Mouse (Mus musculus): ENCODE data around the gene Il4i1. TPM values are rescaled to one million over a fixed set of nuclear protein-coding genes. Genes with fewer than 3 reads are reported as not detected.

Gene Il4i1
- polyA plus RNA-seq, 1 experiment from 2014 or later: 1.8 TPM

DNA sequence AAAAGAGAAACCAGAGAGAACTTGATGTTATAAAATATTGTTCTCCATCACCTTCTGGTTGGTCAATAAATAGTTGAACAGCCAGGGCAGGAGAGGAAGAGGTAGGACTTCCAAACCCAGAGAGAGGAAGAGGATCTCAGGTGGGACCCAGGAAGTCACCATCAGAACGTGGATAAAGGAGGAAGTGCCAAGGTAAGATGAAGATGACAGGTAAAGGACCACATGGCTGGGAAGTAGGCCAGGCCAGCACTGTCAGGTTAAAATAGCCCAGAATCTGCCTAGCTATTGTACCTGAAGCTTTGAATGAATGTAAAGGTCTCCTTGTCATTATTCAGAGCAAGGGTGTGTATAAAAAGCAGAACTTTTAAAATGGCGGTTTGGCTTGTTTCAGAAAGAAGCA lies 7.3 kb upstream of the Il4i1 start:
- no peaks in the 10 kb centered on the region for H3K9me3 ChIP-seq (ENCODE audit: control insufficient read depth, low read length)
- no peak overlapping the region for H3K4me3 ChIP-seq (ENCODE audit: low read length)
- H3K27ac ChIP-seq (ENCODE audit: low read length): no peak overlapping the region
- no peaks in the 10 kb centered on the region for H3K27me3 ChIP-seq (replicated peaks; ENCODE audit: control insufficient read depth, insufficient read depth, low read length)
- H3K9ac ChIP-seq (ENCODE audit: low read depth, low read length): no peak overlapping the region
- peaks cover 17% of the 10 kb centered on the region; the same call in 1 of the 2 replicates for H3K36me3 ChIP-seq (ENCODE audit: control insufficient read depth, insufficient read depth, low read length)
- WGBS: 87% methylated on average over 2 of the region's 2 CpGs
- ATAC-seq: no peak
- H3K4me1 ChIP-seq (ENCODE audit: control insufficient read depth, insufficient read depth, low read length): no peaks in the 10 kb centered on the region
- no peak overlapping the region for H3K4me2 ChIP-seq (ENCODE audit: low read depth, low read length)

DNA sequence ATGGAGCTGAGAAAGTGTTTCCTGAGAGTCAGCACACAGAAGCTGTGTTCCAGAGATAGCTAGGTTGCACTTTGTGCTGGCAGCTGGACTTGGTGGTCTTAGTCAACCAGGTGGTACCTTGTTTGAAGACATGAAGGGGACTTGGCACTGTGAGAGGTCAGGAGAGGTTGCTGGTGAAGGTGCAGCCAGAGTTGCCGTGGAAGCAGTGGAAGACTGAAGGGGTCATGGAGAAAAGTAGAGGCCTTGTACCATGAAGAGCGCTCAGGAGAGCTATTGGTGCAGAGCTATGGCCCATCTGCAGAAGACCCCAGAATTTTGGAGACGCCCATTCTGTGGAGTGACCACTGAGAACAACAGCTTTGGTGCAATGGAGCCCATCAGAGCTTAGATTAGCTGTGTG lies 6.7 kb upstream of the Il4i1 start:
- Histone ChIP-seq H3K4me3 (ENCODE audit: low read length) (no peak overlapping the region), H3K9ac (ENCODE audit: low read depth, low read length) (no peak overlapping the region), H3K27ac (ENCODE audit: low read length) (no peak overlapping the region), H3K36me3 (ENCODE audit: control insufficient read depth, insufficient read depth, low read length) (peaks cover 17% of the 10 kb centered on the region; the same call in 1 of the 2 replicates), H3K9me3 (ENCODE audit: control insufficient read depth, low read length) (no peaks in the 10 kb centered on the region), H3K4me2 (ENCODE audit: low read depth, low read length) (no peak overlapping the region), H3K27me3 (replicated peaks; ENCODE audit: control insufficient read depth, insufficient read depth, low read length) (no peaks in the 10 kb centered on the region), H3K4me1 (ENCODE audit: control insufficient read depth, insufficient read depth, low read length) (no peaks in the 10 kb centered on the region)
- ATAC-seq: no peak
- 97% methylated on average over 3 of the region's 3 CpGs for WGBS

DNA sequence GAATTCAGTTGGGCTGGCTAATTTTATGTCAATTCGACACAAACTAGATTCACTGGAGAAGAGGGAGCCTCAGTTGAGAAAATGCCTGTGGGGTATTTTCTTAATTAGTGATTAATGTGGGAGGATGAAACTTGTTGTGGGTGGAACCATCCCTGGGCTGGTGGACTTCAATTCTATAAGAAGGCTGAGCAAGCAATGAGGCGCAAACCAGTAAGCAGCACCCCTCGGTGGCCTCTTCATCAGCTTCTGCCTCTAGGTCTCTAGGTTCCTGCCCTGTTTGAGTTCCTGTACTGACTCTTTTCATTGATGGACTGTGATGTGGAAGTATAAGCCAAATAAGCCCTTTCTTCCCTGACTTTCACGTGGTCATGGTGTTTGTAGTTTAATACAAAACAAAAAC lies 5.8 kb upstream of the Il4i1 start:
- no peak for ATAC-seq
- Histone ChIP-seq H3K27ac (ENCODE audit: low read length) (no peak overlapping the region), H3K4me2 (ENCODE audit: low read depth, low read length) (no peak overlapping the region), H3K36me3 (ENCODE audit: control insufficient read depth, insufficient read depth, low read length) (peaks cover 17% of the 10 kb centered on the region; the same call in 1 of the 2 replicates), H3K9ac (ENCODE audit: low read depth, low read length) (no peak overlapping the region), H3K4me3 (ENCODE audit: low read length) (no peak overlapping the region), H3K4me1 (ENCODE audit: control insufficient read depth, insufficient read depth, low read length) (peaks cover 6% of the 10 kb centered on the region), H3K9me3 (ENCODE audit: control insufficient read depth, low read length) (no peaks in the 10 kb centered on the region), H3K27me3 (replicated peaks; ENCODE audit: control insufficient read depth, insufficient read depth, low read length) (no peaks in the 10 kb centered on the region)
- WGBS: 83% methylated on average over 4 of the region's 4 CpGs

DNA sequence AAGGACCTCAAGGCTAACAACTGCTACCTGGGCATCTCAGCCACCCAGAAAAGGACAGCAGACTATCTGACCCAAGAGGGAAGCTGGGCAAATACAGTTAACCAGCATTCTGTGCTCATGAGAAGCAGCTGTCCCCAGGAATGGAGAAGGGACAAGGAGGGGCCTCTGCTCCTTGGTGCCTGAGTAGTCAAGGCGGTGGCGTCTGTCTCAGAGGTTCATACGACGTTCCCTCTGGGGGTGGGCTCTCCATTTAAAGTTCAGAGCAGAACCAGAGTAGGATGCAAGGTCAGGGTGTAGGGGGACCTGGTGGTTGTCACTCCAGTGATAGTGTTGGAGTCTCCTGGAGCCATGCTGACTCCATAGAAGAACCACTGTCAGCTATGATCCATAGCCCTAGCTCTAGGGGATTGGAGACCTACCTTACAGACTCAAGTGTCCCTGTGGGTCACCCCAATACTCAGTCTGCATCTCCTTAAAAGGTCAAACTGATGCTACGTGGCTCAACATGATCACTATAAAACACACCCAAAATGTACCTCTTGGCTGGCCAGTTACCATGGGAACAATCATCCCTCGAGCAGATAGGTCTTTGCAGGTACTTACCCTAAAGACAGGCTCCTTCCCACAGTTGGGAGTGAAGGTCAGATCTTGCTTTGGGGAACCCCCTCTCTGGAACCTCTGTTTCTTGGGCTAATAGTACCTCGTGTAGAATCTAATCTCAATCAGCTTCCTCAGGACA lies 5.2 kb upstream of the Il4i1 start:
- Histone ChIP-seq H3K36me3 (ENCODE audit: control insufficient read depth, insufficient read depth, low read length) (peaks cover 17% of the 10 kb centered on the region; the same call in 1 of the 2 replicates), H3K4me1 (ENCODE audit: control insufficient read depth, insufficient read depth, low read length) (peaks cover 6% of the 10 kb centered on the region), H3K9ac (ENCODE audit: low read depth, low read length) (no peak overlapping the region), H3K4me2 (ENCODE audit: low read depth, low read length) (no peak overlapping the region), H3K4me3 (ENCODE audit: low read length) (no peak overlapping the region), H3K27ac (ENCODE audit: low read length) (no peak overlapping the region), H3K27me3 (replicated peaks; ENCODE audit: control insufficient read depth, insufficient read depth, low read length) (no peaks in the 10 kb centered on the region), H3K9me3 (ENCODE audit: control insufficient read depth, low read length) (no peaks in the 10 kb centered on the region)
- no peak for ATAC-seq
- WGBS: 87% methylated on average over 7 of the region's 7 CpGs

DNA sequence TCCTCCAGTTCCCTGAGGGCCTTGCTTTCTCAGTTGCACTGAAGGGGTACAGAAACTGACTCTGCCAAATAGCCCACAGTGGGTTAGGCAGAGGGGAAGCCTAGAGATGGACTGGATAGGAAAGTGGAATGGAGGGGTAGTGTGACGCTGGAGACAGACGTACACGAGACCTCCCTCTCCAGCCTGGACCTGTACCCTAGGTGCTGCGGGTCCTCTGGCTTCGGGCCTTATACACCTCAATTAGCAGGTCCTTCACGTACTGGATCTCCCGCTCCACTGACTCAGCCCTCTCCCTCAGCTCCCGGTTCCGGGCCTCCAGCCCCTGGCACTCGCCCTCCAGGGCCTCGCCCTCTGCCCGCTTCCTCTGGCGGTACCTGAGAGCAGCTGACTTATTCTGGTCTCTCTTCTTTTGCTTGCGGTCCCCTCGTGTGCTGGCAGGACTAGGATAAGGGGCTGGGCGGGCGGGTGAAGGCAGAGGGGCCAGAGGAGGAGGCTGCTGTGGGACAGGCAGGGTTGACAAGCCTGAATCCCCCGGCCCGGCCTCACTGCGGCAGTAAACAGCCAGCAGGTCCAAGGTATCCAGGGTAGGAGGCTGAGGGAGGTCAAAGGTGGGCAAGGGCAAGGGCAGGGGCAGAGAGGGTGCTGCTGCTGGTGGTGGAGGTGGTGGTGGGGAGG lies 3.4 kb upstream of the Il4i1 start:
- no peak overlapping the region for H3K4me3 ChIP-seq (ENCODE audit: low read length)
- no peak for ATAC-seq
- H3K9ac ChIP-seq (ENCODE audit: low read depth, low read length): no peak overlapping the region; the same call in 1 of the 2 replicates
- peaks cover 10% of the 10 kb centered on the region for H3K4me1 ChIP-seq (ENCODE audit: control insufficient read depth, insufficient read depth, low read length)
- peaks cover 17% of the 10 kb centered on the region; the same call in 1 of the 2 replicates for H3K36me3 ChIP-seq (ENCODE audit: control insufficient read depth, insufficient read depth, low read length)
- WGBS: 93% methylated on average over 20 of the region's 20 CpGs
- H3K4me2 ChIP-seq (ENCODE audit: low read depth, low read length): no peak overlapping the region
- H3K27me3 ChIP-seq (replicated peaks; ENCODE audit: control insufficient read depth, insufficient read depth, low read length): no peaks in the 10 kb centered on the region
- no peak overlapping the region for H3K27ac ChIP-seq (ENCODE audit: low read length)
- no peaks in the 10 kb centered on the region for H3K9me3 ChIP-seq (ENCODE audit: control insufficient read depth, low read length)

DNA sequence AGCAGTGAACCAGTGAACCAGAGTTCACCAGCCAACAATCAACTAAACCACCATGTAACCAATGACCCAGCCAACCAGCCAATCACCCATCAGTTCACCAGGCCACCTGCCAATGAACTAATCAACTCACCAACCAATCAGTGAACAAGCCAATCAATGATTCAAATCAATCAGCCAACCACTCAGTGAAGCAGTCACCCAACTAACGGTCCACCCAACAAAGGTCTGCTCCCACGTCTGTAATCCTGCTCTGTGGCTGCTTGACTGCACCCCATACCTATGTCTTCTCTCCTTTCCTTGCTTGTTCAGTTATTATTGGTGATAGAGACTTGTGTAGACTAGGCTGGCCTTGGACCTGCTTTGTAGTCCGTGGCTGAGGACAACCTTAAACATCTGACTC lies 2.2 kb upstream of the Il4i1 start:
- ATAC-seq: no peak
- WGBS: 91% methylated on average over 3 of the region's 3 CpGs
- Histone ChIP-seq H3K36me3 (ENCODE audit: control insufficient read depth, insufficient read depth, low read length) (peaks cover 17% of the 10 kb centered on the region; the same call in 1 of the 2 replicates), H3K4me2 (ENCODE audit: low read depth, low read length) (no peak overlapping the region), H3K27ac (ENCODE audit: low read length) (no peak overlapping the region), H3K27me3 (replicated peaks; ENCODE audit: control insufficient read depth, insufficient read depth, low read length) (no peaks in the 10 kb centered on the region), H3K4me3 (ENCODE audit: low read length) (no peak overlapping the region), H3K9ac (ENCODE audit: low read depth, low read length) (no peak overlapping the region), H3K9me3 (ENCODE audit: control insufficient read depth, low read length) (no peaks in the 10 kb centered on the region), H3K4me1 (ENCODE audit: control insufficient read depth, insufficient read depth, low read length) (peaks cover 21% of the 10 kb centered on the region)

DNA sequence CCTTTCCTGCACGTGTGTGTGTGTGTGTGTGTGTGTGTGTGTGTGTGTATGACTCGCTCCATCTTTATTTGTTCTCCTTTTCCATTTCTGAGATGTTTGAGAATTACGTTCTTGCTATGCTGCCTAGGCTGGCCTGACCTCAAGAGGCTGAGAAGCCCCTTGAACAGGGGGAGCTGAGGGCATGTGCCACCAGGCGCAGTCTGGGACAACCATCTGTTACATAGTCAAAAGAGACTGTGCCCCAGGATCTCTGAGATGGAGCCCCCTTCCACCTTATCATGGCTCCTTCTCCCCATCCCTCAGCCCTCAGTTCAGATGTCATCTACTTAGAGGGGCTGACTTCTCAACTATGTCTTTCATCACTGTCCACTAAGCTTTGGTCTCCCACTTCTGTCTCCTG lies 1.8 kb upstream of the Il4i1 start:
- no peak overlapping the region for H3K9ac ChIP-seq (ENCODE audit: low read depth, low read length)
- no peak for ATAC-seq
- H3K36me3 ChIP-seq (ENCODE audit: control insufficient read depth, insufficient read depth, low read length): peaks cover 17% of the 10 kb centered on the region; the same call in 1 of the 2 replicates
- no peak overlapping the region for H3K4me3 ChIP-seq (ENCODE audit: low read length)
- no peak overlapping the region for H3K4me2 ChIP-seq (ENCODE audit: low read depth, low read length)
- H3K9me3 ChIP-seq (ENCODE audit: control insufficient read depth, low read length): no peaks in the 10 kb centered on the region
- 86% methylated on average over 4 of the region's 4 CpGs for WGBS
- H3K27ac ChIP-seq (ENCODE audit: low read length): no peak overlapping the region
- peaks cover 26% of the 10 kb centered on the region for H3K4me1 ChIP-seq (ENCODE audit: control insufficient read depth, insufficient read depth, low read length)
- no peaks in the 10 kb centered on the region for H3K27me3 ChIP-seq (replicated peaks; ENCODE audit: control insufficient read depth, insufficient read depth, low read length)

DNA sequence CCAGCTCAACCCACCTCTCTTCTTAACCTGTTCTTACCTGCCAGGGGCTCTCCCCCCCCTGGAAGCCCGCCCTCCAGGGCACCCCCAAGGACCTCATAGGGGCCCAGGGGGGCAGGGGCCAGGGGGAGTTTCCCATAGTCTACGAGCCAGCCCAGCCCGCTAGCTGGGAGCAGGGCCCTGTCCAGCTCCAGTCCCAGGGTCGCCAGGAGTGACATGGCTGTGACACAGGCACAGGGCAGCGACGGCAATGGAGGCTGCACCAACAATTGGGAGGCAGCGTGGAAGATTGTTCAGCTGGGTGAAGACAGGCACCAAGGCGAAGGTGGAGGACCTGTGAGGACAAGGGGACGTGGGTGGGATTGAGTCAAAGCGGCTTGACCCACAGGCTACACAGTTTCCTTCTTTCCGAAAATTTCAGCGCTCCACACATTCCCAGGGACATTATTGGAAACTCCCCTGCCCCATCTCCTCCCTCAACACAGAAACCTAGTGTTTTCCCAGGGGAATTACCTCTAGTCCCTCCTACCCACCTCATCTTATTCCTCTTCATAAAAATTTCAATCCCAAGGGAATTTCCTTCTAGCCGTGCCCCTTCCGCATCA lies 1.1 kb upstream of the Il4i1 start:
- peak; percentile 0; the same call in 1 of the 2 replicates for ATAC-seq
- Histone ChIP-seq H3K27ac (ENCODE audit: low read length) (0 out of 2 replicates have a peak overlapping the region, but pooled peaks have one; percentile 98), H3K4me1 (ENCODE audit: control insufficient read depth, insufficient read depth, low read length) (peaks cover 32% of the 10 kb centered on the region), H3K9ac (ENCODE audit: low read depth, low read length) (peak overlapping the region; percentile 95), H3K27me3 (replicated peaks; ENCODE audit: control insufficient read depth, insufficient read depth, low read length) (no peaks in the 10 kb centered on the region), H3K9me3 (ENCODE audit: control insufficient read depth, low read length) (no peaks in the 10 kb centered on the region), H3K4me3 (ENCODE audit: low read length) (peak overlapping the region; percentile 82), H3K36me3 (ENCODE audit: control insufficient read depth, insufficient read depth, low read length) (peaks cover 17% of the 10 kb centered on the region; the same call in 1 of the 2 replicates), H3K4me2 (ENCODE audit: low read depth, low read length) (peak overlapping the region; percentile 53)
- 32% methylated on average over 14 of the region's 14 CpGs for WGBS

DNA sequence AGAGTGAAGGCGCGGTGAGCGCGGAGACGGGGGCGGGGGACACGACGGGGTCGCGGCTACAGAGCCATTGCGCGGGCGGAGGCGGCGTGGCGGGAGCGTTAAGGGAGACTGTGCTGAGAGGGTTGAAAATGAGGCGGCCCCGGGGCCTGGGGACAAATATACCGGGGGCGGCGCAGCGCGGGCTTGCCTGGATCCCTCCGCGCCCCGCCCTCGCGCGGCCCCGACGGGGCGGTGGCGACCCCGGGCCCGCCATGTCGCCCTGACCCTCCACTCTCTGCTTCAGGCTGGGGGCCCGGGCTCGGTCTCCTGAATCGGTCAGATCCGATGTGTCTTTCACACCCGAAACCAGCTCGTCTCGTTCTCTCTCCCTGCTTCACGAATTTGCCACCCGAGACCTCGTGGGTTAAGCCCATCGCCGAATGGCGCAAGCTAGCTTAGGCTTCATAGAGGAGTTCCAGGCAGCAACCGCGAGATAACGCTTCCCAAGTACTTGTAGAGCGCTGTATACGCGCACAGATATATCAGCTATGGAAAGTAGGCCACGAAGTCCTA lies 359 bp downstream of the Il4i1 start, which contains the start of gene Atf5:
TSS of gene Atf5 (minus strand) at position 189 of the 552 bp plus-strand sequence.
- H3K36me3 ChIP-seq (ENCODE audit: control insufficient read depth, insufficient read depth, low read length): peaks cover 14% of the 10 kb centered on the region; the same call in 1 of the 2 replicates
- peaks cover 38% of the 10 kb centered on the region for H3K4me1 ChIP-seq (ENCODE audit: control insufficient read depth, insufficient read depth, low read length)
- H3K9me3 ChIP-seq (ENCODE audit: control insufficient read depth, low read length): no peaks in the 10 kb centered on the region
- WGBS: under 1% methylated on average over 50 of the region's 57 CpGs
- H3K4me2 ChIP-seq (ENCODE audit: low read depth, low read length): peak within 1 kb of the TSS; percentile 79
- peak within 1 kb of the TSS; percentile 82 for H3K4me3 ChIP-seq (ENCODE audit: low read length)
- no peaks in the 10 kb centered on the region for H3K27me3 ChIP-seq (replicated peaks; ENCODE audit: control insufficient read depth, insufficient read depth, low read length)
- ATAC-seq: peak; percentile 51
- peak within 1 kb of the TSS; percentile 95 for H3K9ac ChIP-seq (ENCODE audit: low read depth, low read length)
- H3K27ac ChIP-seq (ENCODE audit: low read length): peak within 1 kb of the TSS; percentile 98
